Mouse (Mus musculus): ENCODE data around the gene Anxa6. TPM values are rescaled to one million over a fixed set of nuclear protein-coding genes. Genes with fewer than 3 reads are reported as not detected.
"Not testable (repeated sequence)": the region's sequence is repeated elsewhere in the genome, so short reads cannot be mapped to it uniquely, and the experiment has no call there.

Anxa6 gene
- total RNA-seq, 2 experiments from 2014 or later = 61.0 to 70.8 TPM

DNA sequence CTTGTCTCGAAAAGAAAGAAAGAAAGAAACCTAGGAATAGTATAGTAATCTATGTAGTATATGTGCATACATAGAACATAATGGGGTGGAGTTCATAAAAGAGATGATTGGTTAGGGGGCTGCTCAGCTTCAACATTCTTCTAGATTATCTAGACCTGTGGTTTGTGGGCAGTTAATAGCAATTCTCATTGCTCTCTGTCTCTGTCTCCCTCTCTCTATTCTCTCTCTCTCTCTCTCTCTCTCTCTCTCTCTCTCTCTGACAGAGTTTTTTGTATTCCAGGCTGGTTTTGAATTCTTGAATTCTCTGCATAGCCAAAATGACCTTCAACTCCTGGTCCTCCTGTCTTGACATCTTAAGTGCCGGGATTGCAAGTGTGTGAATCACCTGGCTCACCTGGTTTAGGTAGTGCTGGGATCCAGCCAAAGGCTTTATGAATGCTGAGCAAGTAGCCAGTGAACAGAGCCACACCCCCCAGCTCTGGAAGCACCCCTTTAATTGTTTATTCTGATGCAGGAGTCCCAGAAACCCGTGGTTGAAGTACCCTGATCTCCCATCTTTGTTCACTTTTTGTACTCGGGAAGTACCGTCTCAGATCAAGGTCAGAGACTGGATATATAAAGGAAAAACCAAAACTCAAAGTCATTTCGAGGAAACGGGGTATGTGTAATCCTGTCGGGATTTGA lies 61.7 kb downstream of the Anxa6 start:
- no peak for ATAC-seq (replicated peaks; ENCODE audit: poor library complexity, severe bottlenecking)

DNA sequence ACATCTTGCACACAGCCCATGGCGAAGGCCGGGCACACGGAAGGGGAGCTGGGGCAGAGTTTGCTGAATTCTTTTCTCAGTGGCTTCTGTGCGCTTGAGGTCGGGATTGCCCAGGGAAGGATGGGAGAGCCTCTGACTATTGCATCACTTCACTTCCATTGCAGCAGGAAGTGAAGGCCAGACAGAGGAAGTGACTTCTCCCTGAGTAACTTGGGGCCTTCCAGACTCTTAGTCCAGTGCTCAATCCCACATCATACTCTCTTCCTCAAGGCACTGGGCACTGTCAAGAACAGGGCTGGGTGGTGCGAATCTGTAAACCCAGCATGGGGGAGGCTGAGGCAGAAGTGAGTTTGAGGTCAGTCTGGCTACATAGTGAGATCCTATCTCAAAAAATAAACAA lies 68.0 kb downstream of the Anxa6 start:
- ATAC-seq (replicated peaks; ENCODE audit: poor library complexity, severe bottlenecking) = peak; percentile 73

DNA sequence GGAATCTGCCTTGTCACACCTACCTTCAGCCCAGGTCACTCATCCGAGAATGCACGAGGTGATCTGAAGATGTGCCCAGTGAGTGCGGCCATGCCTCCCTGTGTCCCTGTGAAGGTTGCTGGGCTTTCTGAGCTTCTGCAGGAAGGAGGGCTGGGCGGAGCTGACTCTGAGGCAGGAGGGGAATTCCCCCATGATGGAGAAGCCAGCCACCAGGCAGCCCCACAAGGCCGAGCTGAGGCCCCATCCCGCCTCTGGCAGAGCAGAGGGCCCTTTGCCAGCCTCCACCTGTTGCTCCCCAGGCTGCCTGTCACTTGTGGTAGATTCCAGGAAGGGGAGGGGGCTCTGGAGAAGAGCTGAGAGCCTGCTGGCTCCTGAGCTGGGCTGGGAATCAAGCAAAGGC lies 70.4 kb downstream of the Anxa6 start, which contains the start of gene Tnip1:
Gene Tnip1 (minus strand): TSS at position 108 of the 400 bp plus-strand sequence.
- ATAC-seq (replicated peaks; ENCODE audit: poor library complexity, severe bottlenecking) = peak; percentile 52

DNA sequence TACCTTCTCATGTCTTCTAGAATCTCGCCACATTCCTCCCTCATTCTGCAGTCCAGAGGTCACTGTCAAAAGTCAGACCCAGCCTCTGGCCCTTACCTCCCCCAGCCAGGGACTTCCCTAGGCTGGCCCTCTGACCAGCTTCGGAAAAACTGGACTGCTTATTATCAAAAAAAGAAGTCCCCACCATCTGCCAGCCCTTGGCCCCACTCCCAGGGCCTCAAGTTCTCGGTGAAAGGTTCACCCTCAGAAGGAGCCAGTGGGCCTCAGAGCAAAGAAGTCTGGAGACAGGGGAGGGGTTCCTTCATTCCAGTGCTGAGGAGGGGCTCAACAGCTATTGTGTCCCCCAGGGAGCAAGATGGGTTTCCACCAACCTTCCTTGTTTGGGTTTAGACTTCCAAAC lies 71.3 kb downstream of the Anxa6 start:
- ATAC-seq (replicated peaks; ENCODE audit: poor library complexity, severe bottlenecking) = no peak

DNA sequence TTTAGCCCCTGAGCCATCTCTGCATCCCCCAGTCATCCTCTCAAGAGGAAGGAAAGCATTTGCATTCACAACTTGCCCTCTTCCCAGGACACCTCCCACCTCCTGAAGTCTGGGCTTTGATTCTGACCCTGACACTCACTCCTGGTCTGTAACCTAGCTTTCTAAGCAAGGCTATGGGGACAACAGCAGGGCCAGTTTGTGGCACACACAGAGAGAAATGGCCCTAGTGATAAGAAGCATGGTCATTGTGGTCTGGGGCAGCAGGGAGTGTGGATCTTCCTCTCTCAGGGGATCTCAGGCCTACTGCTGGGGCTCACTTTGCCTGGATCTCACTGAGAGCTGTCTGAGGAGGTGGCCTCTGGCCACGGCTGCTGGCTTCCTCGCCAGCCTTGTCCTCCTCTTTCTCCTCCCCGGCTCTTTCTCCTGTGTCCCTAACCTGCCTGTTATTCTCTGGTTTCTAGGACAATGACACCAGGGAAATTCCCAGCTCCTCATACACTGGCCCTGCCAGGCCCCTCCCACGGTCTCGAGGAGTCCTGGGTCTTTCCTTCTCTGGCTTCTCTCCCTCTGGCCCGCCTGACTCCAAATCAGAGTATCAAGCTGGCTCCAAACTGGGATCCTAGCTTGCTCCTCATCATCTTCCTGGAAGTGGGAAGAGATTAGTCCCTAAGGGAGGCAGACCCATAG lies 71.9 kb downstream of the Anxa6 start:
- peak; percentile 11; the same call in 1 of the 2 replicates for ATAC-seq (replicated peaks; ENCODE audit: poor library complexity, severe bottlenecking)

DNA sequence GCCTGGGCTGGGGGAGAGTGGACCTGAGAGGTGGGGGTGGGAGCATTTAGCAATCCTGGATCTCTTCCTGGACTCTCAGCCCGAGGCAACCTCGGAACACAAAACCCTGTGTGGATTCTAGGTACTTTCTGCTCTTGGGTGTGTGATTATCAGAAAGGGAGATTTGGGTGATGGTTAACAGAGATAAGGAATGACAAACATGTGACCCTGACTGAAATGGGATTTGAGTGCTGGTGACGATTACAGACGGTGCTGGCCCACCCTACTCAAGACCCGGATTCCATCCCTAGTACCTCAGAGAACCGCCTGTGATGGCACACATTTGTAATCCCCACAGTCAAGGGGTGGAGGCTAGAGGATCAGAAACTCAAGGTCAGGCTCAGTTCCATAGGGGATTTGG lies 73.0 kb downstream of the Anxa6 start:
- no peak for ATAC-seq (replicated peaks; ENCODE audit: poor library complexity, severe bottlenecking)

DNA sequence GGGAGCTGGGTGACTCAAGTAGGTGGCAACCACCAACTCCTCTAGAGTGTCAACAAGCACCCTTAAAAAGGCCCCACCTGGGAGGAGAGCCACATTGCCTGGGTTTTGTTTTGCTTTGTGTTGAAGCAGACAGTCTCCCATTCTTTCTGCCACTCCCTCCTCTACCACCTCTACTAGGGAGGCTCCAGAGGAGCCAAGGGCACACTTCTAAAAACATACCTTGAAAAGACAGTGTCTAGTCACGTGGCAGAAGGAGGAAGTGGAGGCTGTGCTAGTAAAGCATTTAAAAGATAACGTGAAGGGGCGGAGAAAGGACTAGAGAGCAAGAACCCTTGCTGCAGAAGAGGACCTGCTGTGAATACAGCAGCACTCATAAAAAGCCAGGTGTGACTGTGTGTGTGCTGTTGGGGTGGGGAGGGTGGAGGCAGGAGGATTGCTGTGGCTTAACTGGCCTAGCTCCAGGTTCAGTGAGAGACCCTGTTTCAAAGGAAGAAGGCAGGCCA lies 74.6 kb downstream of the Anxa6 start:
- no peak for ATAC-seq (replicated peaks; ENCODE audit: poor library complexity, severe bottlenecking)

DNA sequence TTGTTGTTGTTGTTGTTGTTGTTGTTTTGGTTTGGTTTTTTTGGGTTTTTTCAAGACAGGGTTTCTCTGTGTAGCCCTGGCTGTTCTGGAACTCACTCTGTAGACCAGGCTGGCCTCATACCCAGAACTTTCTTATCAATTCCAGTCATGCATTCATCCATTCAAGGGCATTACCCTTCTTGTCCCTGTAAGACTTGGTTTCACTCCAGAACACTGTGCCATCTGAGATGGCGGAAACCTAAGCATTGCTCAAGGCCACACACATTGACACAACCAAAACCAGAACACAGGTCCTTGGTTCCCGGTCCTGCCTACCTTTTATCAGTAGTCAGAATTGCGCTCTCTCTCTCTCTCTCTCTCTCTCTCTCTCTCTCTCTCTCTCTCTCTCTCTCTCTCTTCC lies 75.5 kb downstream of the Anxa6 start:
- not testable (repeated sequence) for ATAC-seq (replicated peaks; ENCODE audit: poor library complexity, severe bottlenecking)

DNA sequence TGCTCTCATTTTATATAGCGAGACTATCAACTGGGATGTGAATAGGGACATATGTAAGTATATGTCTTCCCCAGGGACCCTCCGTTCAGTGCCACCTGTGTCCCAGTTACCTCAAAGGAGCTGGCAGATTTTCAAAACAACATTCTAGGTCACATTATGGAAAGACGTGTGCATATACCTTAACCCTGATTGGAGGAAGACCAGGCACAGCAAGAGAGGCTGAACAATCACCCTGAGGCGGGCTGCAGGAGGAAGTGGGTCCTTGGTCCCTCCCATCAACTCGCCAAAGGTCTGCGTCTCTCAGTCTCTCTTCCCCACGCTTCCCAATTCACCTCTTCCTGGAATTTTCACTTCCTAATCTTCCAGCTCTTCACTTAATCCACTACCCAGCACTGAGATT lies 76.3 kb downstream of the Anxa6 start:
- ATAC-seq (replicated peaks; ENCODE audit: poor library complexity, severe bottlenecking) = peak; percentile 54

DNA sequence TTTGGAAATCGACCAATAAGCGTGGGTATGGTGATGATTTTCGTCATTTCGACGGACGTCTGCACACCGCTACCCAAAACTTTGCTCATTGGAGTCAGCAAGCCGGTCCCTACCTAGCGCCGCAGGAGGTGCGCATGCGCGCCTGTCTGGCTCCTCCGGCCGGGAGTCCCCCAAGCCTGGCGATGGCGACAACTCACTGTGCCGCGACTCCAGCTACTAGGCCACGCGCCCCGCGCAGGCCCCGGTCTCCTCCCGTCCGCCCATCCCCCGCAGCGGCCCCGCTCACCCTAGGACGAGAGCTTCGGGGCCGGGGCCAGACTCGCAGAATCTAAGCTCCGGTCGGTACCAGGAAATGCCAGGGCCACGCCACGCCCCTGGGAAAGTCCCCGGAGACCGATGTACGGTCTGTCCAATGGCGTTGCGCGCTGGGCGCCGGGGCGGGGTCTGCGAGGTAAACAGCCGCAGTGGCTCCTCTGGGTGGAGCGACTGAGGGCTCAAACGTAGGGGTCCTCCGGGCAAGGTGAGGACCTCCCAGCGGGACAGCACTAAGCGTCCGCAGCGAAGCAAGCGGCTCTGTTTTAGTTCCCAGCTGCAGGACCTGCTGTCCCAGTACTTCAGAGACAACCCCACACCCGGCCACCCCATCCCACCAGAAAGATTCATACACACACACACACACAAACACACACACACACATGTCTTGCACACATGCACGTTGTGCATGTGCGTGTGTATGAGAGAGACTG lies 77.3 kb downstream of the Anxa6 start:
- peak; percentile 88 for ATAC-seq (replicated peaks; ENCODE audit: poor library complexity, severe bottlenecking)

DNA sequence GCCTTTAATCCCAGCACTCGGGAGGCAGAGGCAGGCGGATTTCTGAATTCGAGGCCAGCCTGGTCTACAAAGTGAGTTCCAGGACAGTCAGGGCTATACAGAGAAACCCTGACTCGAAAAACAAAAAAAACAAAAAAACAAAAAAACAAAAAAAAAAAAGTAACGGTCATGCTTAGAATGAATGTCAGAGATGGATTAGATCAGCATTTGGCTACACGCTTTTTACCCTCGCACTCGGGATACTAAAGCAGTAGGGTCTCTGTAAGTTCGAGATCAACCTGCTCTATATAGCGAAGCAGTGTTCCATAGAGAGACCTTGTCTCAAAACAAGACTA lies 77.9 kb downstream of the Anxa6 start:
- not testable (repeated sequence) for ATAC-seq (replicated peaks; ENCODE audit: poor library complexity, severe bottlenecking)

DNA sequence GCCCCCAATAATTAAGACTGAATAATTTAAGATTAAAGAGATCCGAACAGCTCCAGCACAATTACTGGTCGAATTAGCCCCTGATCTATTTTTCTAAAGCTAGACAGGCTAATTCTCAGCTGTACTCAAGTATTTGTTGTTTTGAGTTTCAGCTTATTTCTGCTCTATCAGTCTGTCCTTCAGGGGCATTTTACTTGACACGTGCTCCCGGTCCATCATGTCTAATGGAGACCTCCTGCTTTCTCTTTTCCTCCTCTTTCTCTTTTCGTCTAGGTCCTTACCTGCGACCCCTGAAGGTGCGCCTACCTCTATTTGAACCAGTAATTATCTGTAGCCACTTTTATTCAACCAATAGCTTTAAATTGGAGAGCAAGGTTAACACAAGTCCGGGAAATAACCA lies 78.5 kb downstream of the Anxa6 start:
- no peak for ATAC-seq (replicated peaks; ENCODE audit: poor library complexity, severe bottlenecking)

DNA sequence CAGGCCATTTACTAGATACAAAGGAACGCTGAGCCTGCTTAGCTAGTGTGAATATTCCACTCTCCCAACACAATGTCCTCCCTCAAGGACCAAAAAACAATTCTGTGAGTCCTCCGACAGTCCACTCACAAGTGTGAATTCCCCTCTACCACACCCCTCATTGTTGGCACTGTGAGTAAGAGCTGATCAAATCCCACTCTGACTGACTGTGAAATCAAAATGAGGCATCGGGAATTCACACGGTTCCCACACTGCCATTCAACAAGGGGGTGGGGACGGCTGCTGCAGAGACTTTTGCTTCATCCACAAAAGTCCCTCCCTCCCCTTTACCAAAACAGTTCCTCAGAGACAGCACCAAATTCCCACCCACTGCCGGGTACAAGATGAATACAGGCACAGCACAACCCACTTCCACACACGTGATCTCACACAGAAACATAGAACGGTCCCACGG lies 79.2 kb downstream of the Anxa6 start:
- no peak for ATAC-seq (replicated peaks; ENCODE audit: poor library complexity, severe bottlenecking)

DNA sequence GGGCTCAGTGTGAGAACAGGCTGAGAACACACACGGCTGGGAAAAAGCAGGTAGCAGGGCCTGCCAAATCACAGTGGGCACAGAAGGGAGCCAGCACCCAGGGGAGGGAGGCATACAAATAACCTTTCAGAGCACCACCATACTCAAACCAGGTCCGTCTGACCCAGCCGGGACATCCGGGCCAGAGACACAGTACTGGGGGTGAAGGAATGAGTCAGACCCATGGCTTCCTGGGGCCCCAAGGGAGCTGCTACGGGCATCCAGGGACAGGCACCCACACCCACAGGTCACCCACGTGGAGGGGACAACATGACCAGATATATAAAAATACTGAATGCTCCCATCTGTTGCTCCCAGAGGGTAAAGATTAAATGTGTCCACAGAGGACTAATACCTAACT lies 80.6 kb downstream of the Anxa6 start:
- ATAC-seq (replicated peaks; ENCODE audit: poor library complexity, severe bottlenecking) = no peak

DNA sequence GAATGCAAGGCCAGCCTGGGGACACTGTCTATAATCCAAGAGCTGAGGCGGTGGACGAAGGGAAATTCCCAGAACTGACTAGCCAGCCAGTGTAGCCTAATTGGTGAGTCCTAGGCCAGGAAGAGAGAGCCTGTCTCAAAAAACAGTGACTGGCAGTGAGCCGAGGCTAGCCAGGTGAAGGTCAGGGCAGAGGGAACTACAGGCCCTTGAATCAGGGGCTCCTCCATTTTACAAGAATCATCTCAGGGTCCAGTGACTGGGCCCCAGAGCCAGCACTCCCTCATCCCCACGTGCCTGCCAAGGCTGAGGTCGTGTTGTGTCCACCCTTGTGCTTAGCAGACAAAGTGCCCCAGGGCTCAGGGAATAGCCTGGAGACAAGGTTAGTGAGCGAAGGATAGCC lies 82.6 kb downstream of the Anxa6 start:
- ATAC-seq (replicated peaks; ENCODE audit: poor library complexity, severe bottlenecking) = no peak

DNA sequence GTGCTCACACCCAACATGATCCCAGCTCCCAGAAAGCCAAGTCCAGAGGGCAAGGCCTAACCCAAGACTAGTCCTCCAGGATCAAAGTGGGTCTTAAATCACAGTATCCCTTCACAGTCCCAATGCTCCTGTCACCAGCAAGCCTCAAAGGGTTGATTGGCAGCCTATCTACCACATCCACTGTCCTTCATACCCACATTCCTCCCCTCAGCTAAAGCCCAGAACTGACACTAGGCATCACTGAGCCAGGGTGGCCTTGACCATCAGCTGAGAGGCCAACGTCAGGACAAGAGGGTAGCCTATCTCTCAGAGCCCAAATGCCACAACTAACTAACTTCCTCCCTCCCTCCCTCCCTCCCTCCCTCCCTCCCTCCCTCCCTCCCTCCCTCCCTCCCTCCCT lies 83.5 kb downstream of the Anxa6 start:
- no peak for ATAC-seq (replicated peaks; ENCODE audit: poor library complexity, severe bottlenecking)

DNA sequence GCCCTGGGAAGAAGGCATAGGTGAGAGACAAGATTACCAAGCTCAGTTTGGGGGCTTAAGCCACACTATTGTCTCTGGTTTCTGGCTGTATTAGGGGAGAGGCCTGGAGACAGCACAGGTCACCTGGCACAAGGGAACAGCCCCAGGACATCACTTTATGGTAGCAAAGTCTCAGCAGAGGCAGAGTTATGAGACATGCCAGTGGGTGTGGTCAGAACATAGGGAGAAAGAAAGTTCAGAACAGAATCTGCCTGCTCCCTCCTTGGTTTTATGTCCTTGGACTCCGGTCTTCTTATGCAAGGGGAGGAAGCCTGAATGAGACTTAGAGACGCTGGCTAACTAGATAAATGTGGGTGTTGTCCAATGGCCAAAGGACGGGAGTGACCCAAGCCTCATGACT lies 88.5 kb downstream of the Anxa6 start:
- no peak for ATAC-seq (replicated peaks; ENCODE audit: poor library complexity, severe bottlenecking)

DNA sequence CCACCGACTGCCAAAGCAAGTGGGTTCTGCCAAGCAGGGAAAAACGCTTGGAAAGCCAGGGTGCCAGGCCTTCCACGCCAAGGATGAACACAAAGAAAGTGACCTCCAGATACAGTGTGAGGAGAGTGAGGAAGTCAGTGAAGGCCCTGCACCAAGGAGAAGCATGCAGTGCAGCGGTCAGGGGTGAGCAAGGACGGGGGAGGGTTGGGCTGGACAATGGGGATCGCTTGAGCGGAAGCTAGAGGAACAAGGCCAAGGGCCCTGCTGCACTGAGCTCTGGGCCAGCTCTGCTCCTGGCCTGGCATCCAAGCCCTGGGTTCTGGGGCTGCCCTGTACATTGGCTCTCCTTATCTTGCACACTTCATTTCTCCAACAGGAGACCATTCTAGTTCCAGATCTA lies 93.2 kb downstream of the Anxa6 start:
- no peak for ATAC-seq (replicated peaks; ENCODE audit: poor library complexity, severe bottlenecking)

DNA sequence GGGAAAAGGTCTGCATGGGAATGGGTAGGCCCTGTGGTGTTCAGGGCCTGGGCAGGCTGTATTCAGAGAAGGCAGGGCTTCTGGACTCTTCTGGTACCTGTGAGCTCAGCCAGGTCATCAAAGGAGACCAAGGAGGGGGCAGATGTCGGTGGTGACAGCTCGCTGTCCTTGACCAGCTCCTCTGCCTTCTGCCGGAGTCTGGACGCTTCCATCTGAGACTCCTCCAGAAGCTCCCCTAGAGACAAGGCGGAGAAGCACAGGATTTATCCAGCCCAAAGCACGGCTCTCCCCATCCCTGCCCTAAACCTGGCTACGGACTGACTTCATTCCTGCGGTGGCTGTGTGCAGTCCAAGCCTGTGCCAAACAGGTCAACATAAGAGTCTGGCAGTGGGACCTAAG lies 93.7 kb downstream of the Anxa6 start:
- ATAC-seq (replicated peaks; ENCODE audit: poor library complexity, severe bottlenecking) = no peak

DNA sequence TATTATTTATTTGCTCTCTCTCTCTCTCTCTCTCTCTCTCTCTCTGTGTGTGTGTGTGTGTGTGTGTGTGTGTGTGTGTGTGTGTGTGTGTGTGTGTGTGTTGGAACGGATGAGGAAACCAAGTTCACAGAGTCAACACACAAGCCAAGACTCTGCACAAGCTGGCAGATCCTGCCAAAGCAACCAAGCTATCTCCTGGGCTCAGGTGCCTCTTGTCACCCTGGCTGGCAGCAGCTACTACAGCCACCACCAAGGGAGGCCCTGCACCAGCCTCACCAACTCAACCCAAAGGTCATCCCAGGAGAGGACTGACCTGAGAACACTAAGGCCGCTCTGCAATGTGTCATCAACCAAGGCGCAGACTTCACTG lies 96.5 kb downstream of the Anxa6 start:
- ATAC-seq (replicated peaks; ENCODE audit: poor library complexity, severe bottlenecking) = no peak

DNA sequence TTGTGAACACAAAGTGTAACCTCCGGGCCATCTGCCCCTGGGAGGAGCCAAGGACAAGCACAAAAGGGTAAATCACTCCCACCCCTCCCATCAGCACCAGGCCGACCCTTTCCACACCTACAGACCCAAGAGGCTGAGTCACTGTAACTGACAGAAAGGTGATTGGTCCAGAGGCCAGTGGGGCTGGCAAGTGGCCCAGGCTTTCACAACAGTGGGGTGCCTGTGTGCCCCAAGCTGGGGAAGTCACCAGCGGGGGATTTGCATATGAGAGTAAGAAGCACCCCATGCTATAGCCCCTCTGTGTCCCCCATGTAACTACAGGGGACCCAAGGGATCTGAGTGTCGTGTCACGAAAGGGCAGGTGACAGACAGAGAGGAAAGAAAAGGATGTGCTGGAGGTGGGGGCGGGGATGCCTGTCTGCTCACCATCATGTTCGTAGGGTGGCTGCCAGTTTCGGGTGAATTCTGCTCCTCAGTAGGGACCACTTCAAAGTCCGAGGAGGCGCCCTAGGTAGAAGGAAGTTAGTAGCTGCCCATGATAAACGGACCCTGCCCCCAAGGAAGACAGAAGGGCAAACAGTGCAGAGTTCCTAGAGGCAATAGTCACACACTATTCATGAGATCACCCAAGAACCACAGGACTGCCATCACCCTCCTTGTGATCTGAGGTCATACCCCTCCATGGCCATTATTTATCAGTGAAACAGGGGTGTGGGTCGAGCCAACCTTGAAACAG lies 97.0 kb downstream of the Anxa6 start:
- ATAC-seq (replicated peaks; ENCODE audit: poor library complexity, severe bottlenecking) = peak; percentile 92

Data from granulocyte monocyte progenitor cell, adult 5-6 weeks (primary cell).